Mouse (Mus musculus) bone marrow macrophage, adult 2 months (primary cell): ENCODE data around the gene Ube2d3.

ENCODE experiments used
- CTCF ChIP-seq: IDR thresholded peaks from 2 replicates; pipeline ENCODE4 v1.5.1; 2012; ENCODE audit warnings: low read depth, mild to moderate bottlenecking, low read length, moderate library complexity
- POLR2A ChIP-seq: IDR thresholded peaks from 2 replicates; pipeline ENCODE4 v1.6.1; 2012; ENCODE audit warnings: mild to moderate bottlenecking, low read depth, low read length, borderline replicate concordance

DNA sequence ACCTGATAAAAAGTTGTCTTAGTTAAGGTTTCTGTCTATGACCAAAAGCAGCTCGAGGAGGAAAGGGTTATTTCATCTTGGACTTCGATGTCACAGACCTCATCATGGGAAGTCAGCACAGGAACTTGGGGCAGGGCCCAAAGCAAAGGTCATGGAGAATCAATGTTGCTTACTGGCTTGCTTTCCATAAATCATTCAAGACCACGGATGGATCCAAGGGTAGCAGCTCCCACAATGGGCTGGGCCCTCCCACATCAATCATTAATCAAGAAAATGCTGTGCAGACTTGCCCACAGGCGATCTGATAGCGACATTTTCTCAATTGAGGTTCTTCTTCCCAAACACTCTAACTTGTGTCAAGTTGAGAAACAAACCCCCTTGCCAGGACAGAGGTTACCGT is 41.9 kb upstream of the Ube2d3 start:
- TF ChIP-seq CTCF (no peak), POLR2A (no peak)
